Mouse (Mus musculus) brown adipose tissue, adult 24 weeks (tissue): Measurements from ENCODE around the gene Ntn3. TPM values are rescaled to one million over a fixed set of nuclear protein-coding genes. Genes with fewer than 3 reads are reported as not detected.

ENCODE experiments used
- H3K27ac ChIP-seq: fragments of 200-500 bp; replicated peaks from 2 replicates; pipeline ENCODE4 v1.5.1; 2012; ENCODE audit warnings: low read depth, mild to moderate bottlenecking, low read length
- H3K4me1 ChIP-seq: fragments of 200-500 bp; 2 replicates; pipeline ENCODE4 v1.6.1; 2012; ENCODE audit warnings: low read length, mixed read lengths; ENCODE audit not compliant: control insufficient read depth, insufficient read depth, insufficient read length
- H3K4me3 ChIP-seq: fragments of 200-500 bp; 2 replicates; pipeline ENCODE4 v1.5.1; 2012; ENCODE audit warnings: low read depth, mild to moderate bottlenecking, low read length, moderate library complexity; ENCODE audit not compliant: insufficient read depth
- polyA plus RNA-seq: library from polyadenylated mRNA; stranded (reverse); fragments of >200 nt; gene quantifications from 2 replicates; pipeline ENCODE4 v1.2.4, GENCODE M21; 2012; ENCODE audit not compliant: missing spikeins, insufficient read depth, insufficient read length

Gene Ntn3
- polyA plus RNA-seq, 1 experiment, result 0.52 TPM

DNA sequence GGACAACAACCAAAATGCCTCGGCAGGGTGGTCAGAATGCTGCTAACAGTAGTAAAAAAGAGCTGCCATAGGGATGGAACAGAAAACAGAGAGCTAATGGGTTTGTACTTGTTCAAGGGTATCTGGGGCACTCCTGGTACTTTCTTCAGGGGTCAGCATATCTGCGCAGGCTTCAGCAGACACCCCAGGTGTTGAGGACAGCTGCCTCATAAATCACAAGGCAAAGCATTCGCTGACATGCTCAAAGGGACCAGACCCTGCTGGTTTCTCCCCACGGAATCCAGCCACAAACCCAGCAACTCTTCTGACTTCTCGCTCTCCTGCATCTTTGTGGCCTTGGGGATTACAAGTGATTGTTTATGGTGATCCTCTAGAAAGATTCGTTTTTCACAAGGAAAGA, 13.3 kb upstream of the Ntn3 start:
- H3K27ac ChIP-seq, result no peak overlapping the region
- H3K4me3 ChIP-seq, result no peak overlapping the region

DNA sequence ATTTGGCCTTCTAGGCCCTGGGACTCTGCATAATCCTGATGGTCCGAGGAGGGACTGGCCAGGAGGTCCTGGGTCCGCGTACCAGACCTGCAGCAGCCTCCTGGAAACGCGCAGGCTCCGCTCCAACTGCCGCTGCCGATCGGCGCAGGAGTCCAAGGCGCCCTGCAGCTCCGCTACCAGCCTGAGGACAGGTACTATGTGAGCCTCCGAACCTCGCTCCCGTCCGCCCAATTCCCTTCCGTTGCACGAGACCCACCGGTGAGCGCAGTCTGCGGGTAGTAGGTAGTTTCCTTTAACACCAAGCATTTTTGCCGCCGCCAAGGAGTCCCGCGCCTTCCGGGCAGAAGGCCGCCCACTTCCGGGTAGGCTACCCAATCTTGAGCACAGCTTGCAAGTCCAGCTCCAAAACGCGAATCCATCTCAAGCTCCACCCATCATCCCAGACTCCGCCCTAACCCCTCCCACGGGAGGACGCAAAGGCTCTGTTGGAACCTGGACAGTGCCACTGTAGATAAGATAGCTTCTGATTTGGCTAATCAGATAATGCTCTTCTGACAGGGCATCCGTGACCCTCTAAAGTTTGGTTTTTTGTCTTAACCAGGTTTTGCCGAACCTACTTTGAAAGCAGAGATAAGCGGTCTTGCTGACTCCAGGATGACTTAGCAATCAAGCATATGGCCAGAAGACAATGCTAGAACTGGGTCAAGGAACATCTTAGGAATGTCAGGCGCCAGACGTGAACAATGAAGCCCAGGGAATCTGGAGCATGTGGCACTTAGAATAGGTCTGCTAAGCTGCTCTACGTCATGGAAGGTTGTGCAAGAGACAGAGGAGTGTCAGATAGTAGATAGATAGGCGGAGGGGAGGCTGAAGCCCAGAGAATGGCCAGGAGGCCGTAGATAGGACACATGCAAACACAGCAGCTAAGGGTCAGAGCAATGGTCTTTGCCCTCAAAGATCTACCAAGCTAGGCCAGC, 11.4 kb upstream of the Ntn3 start, which contains the start of gene Tedc2:
Gene Tedc2 (minus strand): TSS at position 417 of the 977 bp plus-strand sequence.
- H3K27ac ChIP-seq, result peak within 1 kb of the TSS; percentile 75
- peaks cover 4% of the 10 kb centered on the region; the same call in 1 of the 2 replicates for H3K4me1 ChIP-seq
- H3K4me3 ChIP-seq, result peak within 1 kb of the TSS; percentile 84

More for the DNA sequence above, 13.3 kb upstream of the Ntn3 start:
- peaks cover 4% of the 10 kb centered on the region; the same call in 1 of the 2 replicates for H3K4me1 ChIP-seq

DNA sequence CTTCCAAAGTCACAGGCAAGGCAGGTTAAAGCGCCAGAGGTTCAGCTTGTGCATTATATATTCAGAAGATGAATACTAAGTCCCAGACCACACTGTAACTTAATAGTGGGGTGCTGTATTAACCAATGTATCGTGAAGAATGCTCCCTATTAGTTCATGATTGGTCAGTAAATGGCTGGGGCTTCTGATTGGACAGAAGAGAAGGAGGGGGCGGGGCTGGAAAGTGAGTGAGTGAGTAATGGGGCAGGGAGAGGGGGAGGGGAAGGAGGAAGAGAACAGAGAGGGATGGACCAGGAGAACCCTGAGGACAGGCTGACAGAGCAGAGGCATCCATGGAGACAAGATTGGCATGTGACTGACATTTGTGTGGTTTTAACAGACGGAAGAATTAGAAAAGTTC, 7.5 kb upstream of the Ntn3 start:
- no peak overlapping the region for H3K4me3 ChIP-seq
- H3K4me1 ChIP-seq, result peaks cover 4% of the 10 kb centered on the region; the same call in 1 of the 2 replicates
- H3K27ac ChIP-seq, result no peak overlapping the region

DNA sequence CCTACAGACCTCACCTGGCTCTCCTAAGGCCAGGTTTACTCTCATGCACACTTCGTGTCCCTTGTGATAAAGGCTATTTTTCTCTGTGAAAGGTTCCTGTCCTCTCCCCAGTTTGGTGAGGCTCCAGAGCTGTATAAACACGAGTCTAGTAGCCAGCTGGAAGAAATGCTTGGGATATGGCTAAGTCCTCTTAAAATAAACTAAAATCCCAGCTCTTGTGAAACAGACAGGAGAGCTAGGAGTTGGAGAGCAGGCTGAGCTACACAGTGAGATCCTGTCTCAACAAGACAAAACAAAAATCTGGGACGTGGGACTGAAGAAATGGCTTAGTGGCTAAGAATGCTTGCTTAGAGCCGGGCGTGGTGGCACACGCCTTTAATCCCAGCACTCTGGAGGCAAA, 3.9 kb upstream of the Ntn3 start:
- H3K27ac ChIP-seq, result peak overlapping the region; percentile 56
- peaks cover 7% of the 10 kb centered on the region; the same call in 1 of the 2 replicates for H3K4me1 ChIP-seq
- H3K4me3 ChIP-seq, result no peak overlapping the region

DNA sequence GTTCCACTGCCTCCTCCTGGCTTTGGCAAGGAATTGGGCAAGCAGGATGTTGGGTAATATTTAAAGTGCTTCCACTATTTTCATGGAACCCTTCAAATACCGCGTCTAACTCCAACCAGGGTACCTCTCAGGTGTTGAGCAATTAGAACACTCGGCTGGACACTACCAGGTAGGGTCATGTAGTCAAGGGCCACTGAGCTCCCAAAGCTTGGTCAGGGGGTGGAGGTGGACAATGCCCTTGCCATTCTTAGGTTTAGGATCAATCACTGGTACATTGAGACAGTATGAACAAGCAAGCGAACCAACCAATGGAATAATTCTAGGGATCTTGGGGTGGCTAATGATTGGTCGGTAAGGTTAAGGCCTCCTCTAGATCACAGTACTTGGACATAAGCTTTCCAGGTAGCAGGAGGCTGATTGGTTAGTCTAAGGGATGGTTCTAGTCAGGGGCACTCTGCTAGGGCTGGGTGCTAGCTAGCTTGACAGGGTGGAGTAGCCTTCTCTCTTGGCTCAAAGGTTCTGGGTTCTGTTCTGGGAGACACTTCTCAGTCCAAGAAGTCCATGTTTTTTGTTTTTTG, 3.2 kb upstream of the Ntn3 start:
- Histone ChIP-seq H3K4me1 (peaks cover 8% of the 10 kb centered on the region; the same call in 1 of the 2 replicates), H3K27ac (peak overlapping the region; percentile 56), H3K4me3 (peak overlapping the region; percentile 34)

DNA sequence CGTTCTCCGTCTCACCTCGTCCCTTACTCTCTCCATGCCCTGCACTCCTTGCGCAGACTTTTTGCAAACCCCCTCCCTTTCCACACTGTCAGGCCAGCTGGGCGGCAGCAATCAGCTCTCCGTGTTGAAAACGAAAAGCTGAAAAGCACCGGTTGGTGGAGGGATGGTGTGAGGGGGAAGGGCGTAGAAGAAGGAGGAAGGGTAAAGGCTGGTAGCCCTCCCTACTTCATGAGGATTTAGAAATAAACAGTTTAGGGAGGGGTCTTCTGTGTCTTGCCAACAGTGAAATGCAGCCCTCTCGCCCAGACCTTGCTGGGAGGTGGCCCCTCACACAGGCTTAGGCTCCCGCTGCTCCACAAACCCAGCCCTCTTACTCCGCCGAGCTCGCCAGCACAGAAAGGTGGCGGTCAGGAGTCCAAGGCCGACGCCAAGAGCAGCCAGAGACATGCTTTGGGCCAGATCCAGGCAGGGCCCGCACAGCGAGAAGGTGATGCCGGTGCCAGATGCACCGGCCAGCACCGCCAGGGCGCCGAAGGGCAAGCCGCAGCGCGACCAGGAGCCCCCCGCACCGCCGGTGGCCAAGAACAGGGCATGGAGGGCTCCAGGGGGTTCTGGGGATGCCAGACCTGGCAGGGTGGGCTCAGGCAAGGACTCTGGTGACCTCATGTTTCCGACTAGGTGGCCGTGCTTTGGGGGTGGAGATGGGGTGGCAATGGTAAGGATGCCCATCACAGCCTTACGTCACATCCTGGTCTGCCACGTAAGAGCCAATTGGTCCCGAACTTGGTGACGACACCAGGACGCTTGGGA, 2.5 kb upstream of the Ntn3 start:
- Histone ChIP-seq H3K4me3 (peak overlapping the region; percentile 43), H3K4me1 (peaks cover 8% of the 10 kb centered on the region; the same call in 1 of the 2 replicates), H3K27ac (0 out of 2 replicates have a peak overlapping the region, but pooled peaks have one; percentile 15)

DNA sequence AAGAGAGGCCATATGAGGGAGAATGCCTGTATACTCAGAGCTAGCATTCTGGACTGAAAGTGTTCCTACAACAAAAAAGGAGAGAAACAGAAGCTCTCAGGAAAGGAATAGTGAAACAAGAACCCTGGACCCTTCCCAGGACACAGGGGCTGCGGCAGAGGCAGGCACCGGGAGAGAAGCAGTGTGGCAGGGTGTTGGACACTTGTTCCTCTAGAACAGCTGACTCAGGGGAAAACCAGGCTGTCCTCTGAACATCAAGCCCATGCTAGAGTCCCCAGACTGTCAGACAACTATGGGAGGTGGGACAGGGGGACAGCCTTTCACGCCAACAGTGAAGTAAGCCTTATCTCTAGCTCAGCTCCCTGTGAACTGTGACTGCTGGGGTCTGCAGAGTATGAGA, 1.3 kb upstream of the Ntn3 start:
- Histone ChIP-seq H3K27ac (no peak overlapping the region), H3K4me1 (peaks cover 8% of the 10 kb centered on the region; the same call in 1 of the 2 replicates), H3K4me3 (no peak overlapping the region)

DNA sequence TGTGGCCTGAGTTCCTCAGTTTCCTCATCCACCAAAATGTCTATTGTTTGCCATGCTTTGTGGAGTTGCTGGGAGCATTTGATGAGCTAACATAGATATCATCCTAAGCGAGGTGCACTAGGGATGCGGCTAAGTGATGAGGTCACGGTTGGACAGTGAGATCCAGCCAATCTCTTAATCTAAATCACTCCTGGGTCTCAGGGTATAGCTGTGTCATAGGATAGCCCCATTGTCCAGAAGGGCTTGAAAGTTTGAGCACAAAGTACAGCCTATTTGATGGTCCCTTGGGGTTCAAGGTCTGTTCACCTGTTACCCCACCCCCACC, 547 bp upstream of the Ntn3 start:
- Histone ChIP-seq H3K27ac (no peak overlapping the region), H3K4me3 (no peak overlapping the region), H3K4me1 (peaks cover 9% of the 10 kb centered on the region)

DNA sequence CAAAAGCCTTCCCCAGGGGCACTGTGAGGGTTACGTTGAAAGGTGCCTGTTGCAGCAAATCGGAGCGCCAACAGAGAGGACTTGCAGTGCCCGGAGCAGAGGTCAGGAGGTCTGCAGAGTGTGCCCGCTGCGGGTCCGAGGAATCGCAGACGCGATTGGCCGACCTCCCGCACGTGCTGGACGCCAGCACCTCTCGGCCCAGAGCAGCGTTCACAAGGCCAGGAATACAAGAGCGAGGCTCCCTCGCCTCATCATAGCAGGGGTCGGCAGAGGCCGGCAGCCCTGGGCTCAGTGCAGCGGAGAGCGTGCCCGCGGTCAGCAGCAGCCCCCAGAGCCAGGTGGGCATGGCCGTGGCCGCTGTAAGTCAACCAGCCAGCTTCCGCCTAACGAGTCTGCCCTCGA, 689 bp downstream of the Ntn3 start:
- Histone ChIP-seq H3K4me3 (peak overlapping the region; percentile 47), H3K4me1 (peaks cover 16% of the 10 kb centered on the region), H3K27ac (no peak overlapping the region)

DNA sequence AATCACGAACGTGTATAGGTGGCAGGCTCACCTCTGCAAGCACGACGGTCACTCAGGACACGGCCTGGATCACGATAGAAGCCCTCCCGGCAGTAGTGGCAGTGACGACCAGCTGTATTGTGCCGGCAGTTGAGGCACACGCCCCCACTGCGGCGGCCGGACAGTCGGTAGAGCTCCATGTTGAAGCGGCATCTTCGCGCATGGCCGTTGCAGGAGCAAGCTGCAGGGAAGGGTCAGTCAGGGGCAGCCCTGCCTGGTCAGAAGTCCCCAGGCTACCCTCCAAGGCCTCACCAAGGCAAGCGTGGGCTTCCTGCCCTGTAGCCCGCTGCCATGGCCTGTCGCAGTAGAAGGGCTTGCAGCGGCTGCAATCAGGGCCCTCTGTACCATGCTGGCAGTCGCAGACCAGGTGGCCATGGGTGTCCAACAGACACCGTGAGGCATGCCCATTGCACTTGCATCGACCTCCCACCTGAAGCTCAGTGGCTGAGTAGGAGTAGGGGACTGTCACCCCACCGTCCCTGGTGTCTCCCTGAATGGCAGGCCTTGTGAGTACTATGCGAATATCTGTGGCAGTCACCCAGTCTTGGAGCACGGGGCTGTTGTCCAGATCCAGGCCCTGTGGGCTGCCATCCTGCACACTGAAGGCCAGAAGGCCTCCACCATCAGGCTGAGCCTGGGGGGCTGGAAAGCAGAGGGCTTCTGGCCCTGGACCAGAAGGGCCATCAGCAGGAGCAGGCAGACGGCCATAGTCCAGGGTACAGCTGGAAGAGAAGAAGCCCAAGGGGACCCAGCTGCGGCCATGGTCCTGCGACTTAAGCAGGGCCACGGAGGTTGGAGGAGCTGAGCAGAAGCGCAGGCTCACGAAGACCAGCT, 1.3 kb downstream of the Ntn3 start:
- H3K4me3 ChIP-seq, result peak overlapping the region; percentile 47; the same call in 1 of the 2 replicates
- H3K4me1 ChIP-seq, result peaks cover 16% of the 10 kb centered on the region
- H3K27ac ChIP-seq, result no peak overlapping the region

DNA sequence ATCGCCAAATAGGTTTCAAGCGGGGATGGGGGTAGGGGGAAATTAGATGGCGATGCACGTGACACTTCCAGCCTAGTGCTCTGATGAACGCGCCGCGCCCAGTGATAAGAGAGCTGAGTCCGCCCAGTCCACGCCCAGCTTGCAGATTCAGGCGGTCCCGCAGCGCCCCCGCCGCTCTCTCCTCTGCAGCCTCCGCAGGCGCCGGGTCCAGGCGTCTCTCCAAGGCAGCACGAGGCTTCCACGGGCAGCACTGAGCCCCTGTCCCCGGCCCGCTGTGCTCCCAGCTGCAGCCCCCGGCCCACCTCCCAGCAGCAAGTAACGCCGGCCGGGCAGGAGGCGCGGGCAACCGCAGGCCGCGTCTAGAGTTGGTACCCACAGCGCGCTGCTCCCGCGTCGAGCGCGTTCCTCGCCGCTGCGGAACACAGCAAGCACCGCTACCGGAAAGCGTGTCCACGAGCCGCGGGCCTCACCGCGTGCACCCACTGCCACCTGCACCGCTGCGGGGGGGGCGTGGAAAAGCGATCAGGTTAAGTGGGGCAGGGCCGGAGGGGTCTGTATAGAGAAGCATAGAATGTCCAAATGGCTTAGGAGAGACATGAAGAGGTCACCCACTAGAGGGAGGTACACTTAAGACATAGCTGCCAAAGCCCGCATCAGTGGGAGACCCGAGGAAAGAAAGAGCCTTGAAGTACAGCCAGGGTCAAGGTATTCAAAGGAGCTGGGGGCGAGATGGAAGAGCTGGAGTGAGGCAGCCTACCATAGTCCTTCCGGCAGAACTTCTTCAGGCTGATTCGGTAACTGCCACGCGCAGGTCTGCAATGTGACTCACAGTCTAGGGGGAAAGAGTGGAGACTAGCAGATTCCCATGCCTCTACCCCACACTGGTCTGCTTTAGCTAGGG, 2.6 kb downstream of the Ntn3 start:
- H3K4me1 ChIP-seq, result peaks cover 16% of the 10 kb centered on the region
- peak overlapping the region; percentile 58 for H3K4me3 ChIP-seq
- H3K27ac ChIP-seq, result no peak overlapping the region

DNA sequence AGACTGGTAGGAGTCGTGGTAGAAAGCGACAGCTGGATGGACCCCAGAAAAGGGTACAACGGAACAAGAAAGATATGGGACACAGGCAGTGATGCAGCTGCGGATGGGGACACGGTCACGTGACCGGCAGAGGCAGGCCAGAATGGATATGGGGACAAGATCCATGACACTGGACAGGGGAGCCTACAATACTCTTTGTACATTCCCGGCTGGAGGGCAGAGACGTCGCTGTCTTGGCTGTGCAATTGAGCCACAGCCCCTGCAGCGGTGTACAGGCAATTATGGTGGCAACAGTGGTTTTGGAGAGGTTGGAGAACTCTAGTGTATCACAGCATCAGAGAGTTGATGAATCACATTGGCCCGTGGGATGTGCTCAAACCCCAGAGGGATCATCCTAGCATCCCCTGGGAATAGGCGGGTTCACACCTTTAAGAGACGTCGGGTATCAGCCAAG, 3.4 kb downstream of the Ntn3 start:
- H3K27ac ChIP-seq, result no peak overlapping the region
- peak overlapping the region; percentile 58 for H3K4me3 ChIP-seq
- H3K4me1 ChIP-seq, result peaks cover 12% of the 10 kb centered on the region

DNA sequence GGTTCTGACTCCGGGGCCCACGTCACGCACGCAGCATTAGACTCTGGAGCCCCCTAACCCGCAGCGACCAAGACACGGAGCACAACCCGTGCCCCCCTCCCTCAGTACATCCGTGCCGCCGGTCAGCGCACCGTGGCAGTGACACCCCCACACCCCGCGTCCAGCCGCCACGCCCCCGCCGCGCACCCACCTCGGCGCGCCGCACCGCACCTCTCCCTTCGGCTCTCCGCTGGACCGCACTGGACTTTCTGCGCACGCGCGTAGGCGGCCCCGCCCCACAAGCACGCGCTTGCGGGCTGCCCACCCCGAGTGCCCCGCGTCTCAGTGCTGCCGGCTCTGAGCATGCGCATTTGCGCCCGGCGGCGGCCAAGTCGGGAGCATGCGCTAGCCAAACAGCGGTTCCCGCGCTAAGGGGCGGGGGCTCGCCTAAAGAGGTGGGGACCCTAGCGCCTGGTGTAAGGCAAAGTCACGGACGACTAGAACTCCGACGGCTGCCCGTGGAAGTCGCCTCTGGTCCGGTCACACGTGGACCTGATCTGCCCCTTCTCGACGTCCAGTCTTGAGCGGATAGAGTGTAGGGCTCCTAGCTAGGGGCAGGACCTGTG, 3.9 kb downstream of the Ntn3 start, which contains the start of gene Tbc1d24:
Gene Tbc1d24 (minus strand): TSS at position 279 of the 605 bp plus-strand sequence.
- Histone ChIP-seq H3K4me1 (peaks cover 12% of the 10 kb centered on the region), H3K27ac (no peak within 1 kb of the TSS), H3K4me3 (peak within 1 kb of the TSS; percentile 58)
